Mouse (Mus musculus): ENCODE data around the gene Tead1.

DNA sequence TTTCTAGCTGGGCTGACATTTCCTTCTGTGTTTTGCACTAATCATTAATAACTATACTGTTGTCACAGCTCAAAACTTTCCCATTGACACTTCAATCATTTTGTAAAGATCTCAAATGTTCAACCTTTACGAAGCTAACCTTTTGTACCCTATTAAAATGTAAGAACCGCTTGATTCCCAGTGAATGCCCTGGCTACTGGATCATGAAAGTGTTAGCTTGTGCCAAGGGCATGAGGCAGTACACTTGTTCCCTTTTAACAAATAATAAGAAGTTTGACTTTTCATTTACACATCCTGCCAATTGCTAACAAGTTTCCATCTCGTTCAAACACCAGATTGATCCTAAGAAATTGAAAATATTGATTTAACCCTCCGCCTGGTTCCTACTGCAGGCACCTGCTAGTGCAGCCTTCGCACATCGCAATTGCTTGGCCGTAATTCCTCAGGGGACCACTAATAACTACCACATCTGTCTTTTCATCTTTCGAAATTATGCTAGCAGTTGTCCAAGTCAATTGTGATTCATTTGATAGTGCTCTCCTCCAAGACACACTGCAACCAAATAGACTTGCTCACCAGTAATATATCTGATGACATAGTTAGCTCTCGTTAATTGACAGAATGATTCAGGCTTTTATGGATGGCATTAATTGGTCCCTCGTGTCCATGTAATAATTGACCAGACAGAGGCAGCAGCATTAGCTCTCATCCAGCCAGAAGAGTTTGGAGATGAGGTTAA lies 133.1 kb downstream of the Tead1 start:
- TF ChIP-seq CTCF (IDR thresholded peaks at IDR 0.05; ENCODE audit: borderline replicate concordance, insufficient read depth, low read depth, low read length) (no peak), POLR2A (IDR thresholded peaks at IDR 0.05; ENCODE audit: borderline replicate concordance, insufficient read depth, low read length) (no peak)
